Mouse (Mus musculus) midbrain, embryonic 16.5 days (tissue): ENCODE data around the gene Agk. TPM values are rescaled to one million over a fixed set of nuclear protein-coding genes. Genes with fewer than 3 reads are reported as not detected.

Experiments used
- ATAC-seq: fragments of 200-750 bp; cut with Nextera tagmentation; 2 replicates; pipeline ENCODE4 v1.8.0; 2017; ENCODE audit warnings: moderate TSS enrichment
- H3K27ac ChIP-seq: fragments of 300-500 bp; sonication (generic); 2 replicates; pipeline ENCODE4 v1.5.1; 2014; ENCODE audit warnings: mild to moderate bottlenecking, low read length, mixed read lengths
- H3K27me3 ChIP-seq: fragments of 300-500 bp; sonication (generic); 2 replicates; pipeline ENCODE4 v1.6.1; 2014; ENCODE audit warnings: low read depth, low read length, mixed read lengths; ENCODE audit not compliant: control insufficient read depth, insufficient read depth
- H3K36me3 ChIP-seq: fragments of 300-500 bp; sonication (generic); 2 replicates; pipeline ENCODE4 v1.6.1; 2014; ENCODE audit warnings: mild to moderate bottlenecking, low read length, moderate library complexity, mixed read lengths; ENCODE audit not compliant: control insufficient read depth, insufficient read depth
- H3K4me1 ChIP-seq: fragments of 300-500 bp; sonication (generic); 2 replicates; pipeline ENCODE4 v1.6.1; 2014; ENCODE audit warnings: mild to moderate bottlenecking, low read length, mixed read lengths; ENCODE audit not compliant: control insufficient read depth, insufficient read depth
- H3K4me2 ChIP-seq: fragments of 300-500 bp; sonication (generic); 2 replicates; pipeline ENCODE4 v1.6.1; 2014; ENCODE audit warnings: mild to moderate bottlenecking, low read length, mixed read lengths
- H3K4me3 ChIP-seq: fragments of 300-500 bp; sonication (generic); 2 replicates; pipeline ENCODE4 v1.5.1; 2014; ENCODE audit warnings: low read depth, mild to moderate bottlenecking, low read length, moderate library complexity, mixed read lengths
- H3K9ac ChIP-seq: fragments of 300-500 bp; sonication (generic); 2 replicates; pipeline ENCODE4 v1.6.1; 2014; ENCODE audit warnings: low read depth, low read length, mixed read lengths
- H3K9me3 ChIP-seq: fragments of 300-500 bp; sonication (generic); replicated peaks from 2 replicates; pipeline ENCODE4 v1.6.1; 2014; ENCODE audit warnings: mild to moderate bottlenecking, low read length, mixed read lengths; ENCODE audit not compliant: control insufficient read depth, poor library complexity, severe bottlenecking
- WGBS: fragments of 180-500 bp; shearing (Covaris S2); extraction: QIAGEN DNeasy Blood & Tissue Kit; methylation state at CpG from one replicate; pipeline ENCODE4 v1.1.7; 2014; 5-methylcytosine and 5-hydroxymethylcytosine counted together
- polyA plus RNA-seq: library from polyadenylated mRNA; unstranded; fragments of >200 nt; fragmentation: Nextera tagmentation; extraction: Ambion mirVana; gene quantifications from 2 replicates; pipeline ENCODE4 v1.2.1, GENCODE M21; 2015

The Agk gene
- polyA plus RNA-seq, 1 experiment from 2014 or later, result 74.5 TPM

DNA sequence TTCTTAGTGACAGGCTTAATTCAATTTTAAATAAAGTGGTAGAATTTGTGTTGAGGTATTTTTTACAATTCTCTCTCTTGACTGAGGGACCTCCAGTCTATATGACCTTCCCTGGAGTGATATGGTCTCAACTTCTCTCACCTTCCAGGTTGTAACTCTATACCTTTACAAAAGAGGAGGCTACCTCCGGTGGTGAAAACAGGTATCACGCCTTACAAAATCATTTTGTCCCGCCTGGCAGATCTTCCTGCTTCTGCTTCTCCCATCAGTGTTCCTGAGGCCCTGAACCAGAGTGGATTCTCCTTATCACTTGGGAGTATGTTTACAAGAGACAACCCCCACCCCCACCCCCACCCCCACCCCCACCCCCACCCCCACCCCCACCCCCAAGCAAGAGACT, 116.8 kb downstream of the Agk start:
- Histone ChIP-seq H3K4me3 (no peak overlapping the region), H3K4me2 (no peak overlapping the region), H3K36me3 (no peaks in the 10 kb centered on the region), H3K27ac (no peak overlapping the region), H3K27me3 (no peaks in the 10 kb centered on the region; the same call in 1 of the 2 replicates), H3K9ac (no peak overlapping the region), H3K9me3 (no peaks in the 10 kb centered on the region), H3K4me1 (no peaks in the 10 kb centered on the region)
- 49% methylated on average over 3 of the region's 3 CpGs for WGBS
- no peak for ATAC-seq

DNA sequence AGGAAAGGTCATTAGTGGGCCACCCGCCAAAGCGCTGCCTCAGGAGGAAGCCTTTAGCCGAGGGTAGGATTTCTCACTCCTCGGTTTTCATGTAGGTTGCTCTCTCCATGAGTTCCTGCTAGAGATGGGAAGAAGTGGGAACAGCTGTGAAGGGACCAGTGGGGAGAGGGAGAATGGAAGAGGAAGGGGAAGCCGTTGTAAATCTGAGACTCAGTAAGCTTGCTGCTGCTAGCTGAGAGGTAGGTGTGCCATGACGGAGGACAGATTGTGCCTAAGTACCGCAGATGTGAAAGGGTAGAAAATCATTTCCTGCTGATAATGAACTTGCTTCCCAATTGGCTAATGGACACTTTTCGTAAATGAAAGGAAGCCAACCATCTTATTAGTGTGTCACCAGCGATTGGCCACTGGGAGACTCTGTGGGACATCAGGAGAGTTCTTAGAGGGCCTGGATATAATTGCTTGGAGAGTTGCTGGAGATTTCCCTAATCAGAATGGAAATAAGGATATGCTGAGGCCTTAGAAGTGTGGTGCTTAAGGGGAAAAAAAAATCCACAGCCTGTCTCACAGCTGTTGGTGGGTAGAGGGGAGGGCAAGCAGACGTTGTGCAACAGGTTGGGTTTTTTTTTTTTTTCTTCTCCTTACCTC, 118.4 kb downstream of the Agk start:
- Histone ChIP-seq H3K27ac (no peak overlapping the region), H3K9me3 (no peaks in the 10 kb centered on the region), H3K4me1 (no peaks in the 10 kb centered on the region), H3K4me3 (no peak overlapping the region), H3K27me3 (no peaks in the 10 kb centered on the region; the same call in 1 of the 2 replicates), H3K36me3 (no peaks in the 10 kb centered on the region), H3K9ac (no peak overlapping the region), H3K4me2 (no peak overlapping the region)
- WGBS, result 39% methylated on average over 10 of the region's 10 CpGs
- ATAC-seq, result no peak

Other genes starting within 250 kb of the Agk start
- 12.9 and 13.8 TPM in 2 replicates for gene E330009J07Rik, start 111.0 kb downstream of the Agk start, polyA plus RNA-seq
- gene Wee2, start 113.9 kb downstream of the Agk start, polyA plus RNA-seq, result 0.10 and 0.21 TPM in 2 replicates
- 96.8 and 110 TPM in 2 replicates for gene Ssbp1, start 146.2 kb downstream of the Agk start, polyA plus RNA-seq
- gene Tas2r137, start 166.1 kb downstream of the Agk start, polyA plus RNA-seq, result not detected in 2 replicates
- gene Tas2r108, start 168.4 kb downstream of the Agk start, polyA plus RNA-seq, result not detected in 2 replicates
- gene Prss37, start 194.3 kb downstream of the Agk start, polyA plus RNA-seq, result not detected in 2 replicates
- 0.06 and 0.11 TPM in 2 replicates for gene Olfr461, start 229.9 kb downstream of the Agk start, polyA plus RNA-seq
- gene Olfr460, start 244.3 kb downstream of the Agk start, polyA plus RNA-seq, result not detected in 2 replicates